Mouse (Mus musculus) cerebellum, adult 18-20 months (tissue): Measurements from ENCODE around the gene Nudt3.

Experiments used
- DNase-seq, 2 experiments: peaks; one replicate each; pipeline ENCODE4 v3.0.0; 2021

Gene Nudt3

DNA sequence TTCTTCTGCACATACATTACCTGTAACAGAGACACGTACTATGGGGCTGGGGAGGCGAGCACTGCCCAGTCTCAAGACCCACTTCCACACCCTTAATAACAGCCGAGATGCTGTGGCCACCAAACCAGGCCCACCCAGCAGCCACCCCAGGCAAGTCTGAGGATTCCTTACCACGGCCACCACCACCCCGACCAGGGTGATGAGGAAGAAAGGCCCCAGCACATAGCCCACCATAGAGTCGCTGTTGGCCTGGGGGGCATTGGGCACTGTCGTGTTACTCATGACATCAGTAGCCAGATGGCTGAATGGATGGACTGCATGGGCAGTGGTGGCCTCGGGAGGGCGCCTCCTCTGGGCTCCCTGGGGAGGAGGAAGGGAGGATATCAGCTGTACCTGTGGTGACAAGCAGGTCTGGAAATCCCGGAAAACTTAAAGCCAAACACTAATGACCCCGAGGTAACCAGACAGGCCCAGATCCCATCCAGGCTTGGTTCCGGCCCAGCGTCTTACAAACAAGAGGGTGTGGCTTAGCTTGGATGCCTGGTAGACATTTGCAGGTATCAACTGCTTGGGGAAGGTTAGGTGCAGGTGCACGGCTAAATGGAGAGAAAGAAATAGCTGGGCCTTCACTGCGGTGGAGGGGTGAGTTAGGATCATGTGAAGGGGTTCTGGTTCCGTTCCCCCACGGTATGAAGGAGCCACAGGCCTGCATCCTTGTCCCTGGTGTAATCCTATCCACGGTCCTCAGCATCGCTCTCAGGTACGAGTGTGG lies 58.7 kb downstream of the Nudt3 start:
- peak; percentile 49 to 62 for DNase-seq

DNA sequence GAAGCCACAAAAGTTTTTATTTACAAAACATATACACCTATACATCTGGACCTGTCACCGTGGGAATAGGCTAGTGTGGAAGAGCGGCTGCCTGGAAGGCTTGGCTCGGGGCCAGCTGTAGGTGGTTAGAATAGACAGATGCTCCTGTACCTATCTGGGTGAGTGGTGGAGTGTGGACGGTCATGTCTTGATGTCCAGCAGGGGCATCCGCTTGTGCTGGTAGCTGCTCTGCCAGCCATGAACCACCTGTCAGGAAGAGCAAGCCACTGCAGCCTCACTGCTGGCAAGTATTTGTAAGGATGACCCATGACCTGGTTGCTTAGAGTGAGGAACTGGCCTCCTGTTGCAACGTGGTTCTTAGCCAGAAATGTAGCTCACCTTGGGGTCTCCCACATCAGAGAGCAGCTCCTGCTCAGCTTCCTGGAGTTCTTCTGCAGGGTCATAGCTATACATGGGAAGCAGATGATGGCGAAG lies 59.5 kb downstream of the Nudt3 start:
- peak in 1 of 2 experiments; percentile 61 for DNase-seq

DNA sequence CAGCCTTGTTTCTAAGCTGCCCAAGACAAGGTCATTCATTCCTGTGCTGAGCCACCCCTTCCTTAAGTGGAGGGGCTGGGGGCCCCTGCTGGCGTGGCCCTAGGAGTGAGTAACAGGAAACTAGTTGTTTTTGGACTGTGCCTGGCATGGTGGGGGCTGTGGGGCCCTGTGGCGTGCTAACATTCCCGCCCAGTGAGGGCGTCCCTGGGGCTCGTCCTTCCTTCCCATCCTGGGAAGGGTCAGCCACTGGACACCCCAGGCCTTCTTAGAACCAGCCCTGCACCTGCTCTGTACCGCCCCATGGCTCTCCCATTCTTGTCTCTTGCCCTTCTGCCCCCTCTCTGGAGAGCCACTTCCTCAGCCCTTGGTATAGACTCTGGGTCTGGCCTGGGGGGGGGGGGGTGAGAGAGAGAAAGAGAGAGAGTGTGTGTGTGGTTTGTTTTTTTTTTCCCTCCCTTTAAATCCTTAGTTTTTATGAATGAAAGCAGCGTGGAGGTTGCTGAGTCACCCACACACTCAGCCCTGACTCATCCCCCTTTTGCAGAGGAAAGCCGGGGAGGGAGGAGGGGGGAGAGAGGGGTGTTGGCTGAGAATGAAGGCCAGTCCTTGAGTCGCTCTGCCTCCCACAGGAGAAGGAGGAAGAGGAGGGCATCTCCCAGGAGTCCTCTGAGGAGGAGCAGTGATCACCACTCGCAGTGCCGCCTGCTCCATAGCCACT lies 61.3 kb downstream of the Nudt3 start:
- DNase-seq, result peak in 1 of 2 experiments; percentile 47

DNA sequence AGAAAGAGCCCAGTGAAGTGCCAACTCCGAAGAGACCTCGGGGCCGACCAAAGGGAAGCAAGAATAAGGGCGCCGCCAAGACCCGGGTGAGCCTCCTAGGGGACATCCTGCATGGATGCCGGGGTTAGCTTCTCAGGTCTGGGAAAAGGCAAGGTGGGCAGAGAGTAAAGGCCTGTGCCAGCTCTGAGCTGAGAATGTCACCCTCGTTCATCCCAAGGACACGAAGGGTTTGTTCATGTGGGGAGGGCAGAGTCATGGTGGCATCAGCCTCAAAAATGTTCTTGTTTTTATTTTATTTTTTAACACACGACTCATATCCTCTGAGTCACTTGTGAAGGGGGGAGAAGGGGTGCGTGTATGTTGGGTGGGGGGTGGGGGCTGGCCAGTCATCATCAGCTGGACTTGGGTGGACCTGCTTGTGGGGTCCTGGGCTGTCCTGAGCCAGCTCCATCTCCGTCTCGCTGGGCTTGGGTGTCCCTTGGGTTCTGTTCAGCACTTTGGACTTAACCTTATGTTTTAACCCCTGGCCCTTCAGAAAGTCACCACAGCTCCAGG lies 62.3 kb downstream of the Nudt3 start:
- no peak for DNase-seq

DNA sequence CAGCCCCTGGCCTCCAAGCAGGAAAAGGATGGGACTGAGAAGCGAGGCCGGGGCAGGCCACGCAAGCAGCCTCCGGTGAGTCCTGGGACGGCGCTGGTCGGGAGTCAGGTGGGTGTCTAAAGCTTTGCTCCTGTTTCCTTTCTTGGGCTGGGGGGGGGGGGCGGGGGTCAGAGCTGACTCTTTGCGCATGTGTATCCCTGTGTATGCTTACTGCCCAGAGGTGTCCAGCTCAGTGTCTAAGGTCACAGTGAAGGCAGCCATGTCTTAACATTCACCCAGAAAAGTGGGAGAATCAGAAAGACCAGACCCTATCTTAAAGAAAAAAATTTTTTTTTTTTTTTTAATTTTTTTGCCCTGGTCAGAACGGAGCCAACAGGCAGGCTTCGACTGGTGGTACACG lies 63.7 kb downstream of the Nudt3 start:
- DNase-seq, result no peak

DNA sequence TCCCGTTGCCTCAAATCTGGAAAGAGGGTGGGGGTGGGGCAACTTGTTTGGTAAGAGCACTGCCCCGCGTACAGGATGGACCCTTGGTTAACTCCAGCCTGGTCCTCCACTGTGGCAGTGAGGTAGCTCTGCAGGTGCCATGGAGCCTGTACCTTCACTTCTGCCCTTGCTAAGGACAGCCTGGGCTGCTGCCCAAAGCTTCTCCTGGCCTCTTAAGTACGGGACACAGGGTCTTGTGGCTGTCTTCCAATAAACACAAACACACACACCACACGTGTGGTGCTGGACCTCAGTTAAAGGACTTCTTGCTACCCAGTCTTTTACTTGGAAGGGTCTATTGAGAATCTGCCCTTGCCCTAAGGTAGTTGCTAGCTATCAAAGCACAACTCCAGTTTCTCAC lies 64.5 kb downstream of the Nudt3 start:
- DNase-seq, result no peak

DNA sequence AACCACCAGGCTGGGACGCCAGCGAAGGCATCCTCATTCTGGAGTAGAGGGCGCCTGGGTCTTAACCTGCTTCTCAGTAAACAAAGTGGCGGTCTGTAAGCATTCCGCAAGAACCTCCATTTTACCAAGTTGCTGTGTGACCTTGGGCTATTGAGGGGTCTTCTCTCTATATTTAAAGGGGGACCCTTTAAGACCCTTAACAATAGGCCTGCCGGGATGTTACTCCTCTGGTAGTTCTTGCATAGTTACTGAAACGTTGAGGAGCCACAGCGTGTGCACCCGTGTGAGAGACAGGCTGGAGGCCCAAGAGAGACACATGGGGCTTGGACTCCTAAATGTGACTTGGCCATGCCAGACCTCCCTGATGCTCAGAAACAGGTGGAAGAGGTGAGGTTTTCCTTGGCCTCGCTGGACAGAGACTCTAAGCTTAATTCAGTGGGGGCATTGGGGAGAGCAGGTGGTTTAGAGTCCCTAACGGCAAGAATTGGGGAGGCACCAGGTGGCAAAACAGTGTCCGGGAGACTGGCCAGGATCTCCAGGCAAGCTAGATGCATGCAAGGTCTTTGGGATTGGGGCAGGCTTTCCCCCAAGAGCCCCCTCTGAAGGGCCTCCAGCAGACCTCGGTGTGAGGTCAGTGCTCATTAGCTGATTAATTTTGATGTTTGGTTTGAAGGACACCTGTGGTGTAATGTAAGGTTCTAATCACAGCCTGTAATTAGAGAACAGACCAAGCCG lies 65.2 kb downstream of the Nudt3 start:
- DNase-seq, result peak; percentile 72 to 79

DNA sequence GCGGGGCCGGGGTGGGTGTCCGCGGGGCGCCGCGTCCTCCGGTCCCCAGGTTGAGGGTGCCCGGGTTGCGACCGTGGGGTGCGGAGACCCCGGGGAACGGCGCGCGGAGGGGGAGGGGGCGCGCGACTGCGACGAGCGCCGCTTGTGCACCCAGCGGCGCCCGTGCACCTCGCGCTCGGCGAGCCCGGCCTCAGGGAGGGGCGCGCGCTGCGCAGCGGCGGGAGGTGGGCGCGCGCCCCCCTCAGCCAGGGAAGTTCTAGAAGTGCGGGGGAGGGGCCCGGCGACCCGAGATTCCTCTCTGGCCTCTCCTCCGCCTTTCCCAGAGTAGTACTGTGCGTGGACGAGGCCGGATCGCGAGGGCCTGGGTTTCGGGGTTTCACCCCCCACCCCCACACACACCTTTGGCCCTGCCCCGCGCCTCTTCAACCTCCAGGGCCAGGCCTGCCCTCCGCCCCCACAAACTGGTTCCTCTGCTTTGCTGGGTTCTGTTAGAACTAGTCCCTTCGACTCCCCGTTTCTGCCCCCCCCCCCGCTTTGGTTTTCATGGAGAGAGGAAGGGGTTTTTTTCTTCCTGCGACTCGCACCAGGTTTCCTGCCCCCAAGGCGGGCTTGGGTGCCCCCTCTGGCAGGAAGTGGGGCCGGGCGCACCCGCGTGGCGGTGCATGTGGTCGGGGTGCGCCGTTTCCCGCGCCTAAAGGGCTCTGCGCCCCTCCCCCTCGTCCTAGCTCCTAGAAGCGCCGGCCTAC lies 65.9 kb downstream of the Nudt3 start:
- peak; percentile 49 to 66 for DNase-seq

DNA sequence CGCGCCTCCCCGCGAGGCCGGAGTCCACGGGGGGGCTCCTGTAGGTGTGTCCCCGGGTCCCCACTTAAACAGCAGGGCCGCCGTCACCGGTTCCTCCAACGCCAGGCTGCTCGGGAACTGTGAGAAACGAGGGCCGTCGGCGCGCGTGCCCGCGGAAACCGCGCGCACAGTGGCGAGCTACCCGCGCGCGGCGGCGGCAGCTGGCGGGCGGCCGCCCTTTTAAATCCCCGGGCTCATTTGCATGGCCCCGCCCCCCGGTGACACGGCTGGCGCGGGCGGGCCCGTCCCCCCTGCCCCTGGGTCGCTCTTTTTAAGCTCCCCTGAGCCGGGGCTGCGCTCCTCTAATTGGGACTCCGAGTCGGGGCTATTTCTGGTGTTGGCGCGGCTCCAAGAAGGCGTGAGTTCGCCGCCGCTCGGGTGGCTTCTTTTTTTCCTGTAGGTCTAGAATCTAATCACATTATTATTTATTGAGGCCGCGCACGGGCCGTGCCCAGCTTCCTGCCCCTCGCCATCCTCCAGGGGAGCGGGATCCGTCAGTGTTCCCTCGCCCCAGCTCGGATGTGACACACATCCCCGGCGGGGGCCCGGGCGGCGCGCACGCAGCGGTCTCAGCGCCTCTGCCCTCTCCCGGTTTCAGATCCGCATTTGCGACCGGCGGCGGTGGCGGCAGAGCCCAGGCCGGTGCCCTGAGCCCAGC lies 66.8 kb downstream of the Nudt3 start, which contains the start of gene Hmga1:
Hmga1 (plus strand) TSS at position 183 of the 697 bp plus-strand sequence.
- DNase-seq, result peak; percentile 81 to 92

DNA sequence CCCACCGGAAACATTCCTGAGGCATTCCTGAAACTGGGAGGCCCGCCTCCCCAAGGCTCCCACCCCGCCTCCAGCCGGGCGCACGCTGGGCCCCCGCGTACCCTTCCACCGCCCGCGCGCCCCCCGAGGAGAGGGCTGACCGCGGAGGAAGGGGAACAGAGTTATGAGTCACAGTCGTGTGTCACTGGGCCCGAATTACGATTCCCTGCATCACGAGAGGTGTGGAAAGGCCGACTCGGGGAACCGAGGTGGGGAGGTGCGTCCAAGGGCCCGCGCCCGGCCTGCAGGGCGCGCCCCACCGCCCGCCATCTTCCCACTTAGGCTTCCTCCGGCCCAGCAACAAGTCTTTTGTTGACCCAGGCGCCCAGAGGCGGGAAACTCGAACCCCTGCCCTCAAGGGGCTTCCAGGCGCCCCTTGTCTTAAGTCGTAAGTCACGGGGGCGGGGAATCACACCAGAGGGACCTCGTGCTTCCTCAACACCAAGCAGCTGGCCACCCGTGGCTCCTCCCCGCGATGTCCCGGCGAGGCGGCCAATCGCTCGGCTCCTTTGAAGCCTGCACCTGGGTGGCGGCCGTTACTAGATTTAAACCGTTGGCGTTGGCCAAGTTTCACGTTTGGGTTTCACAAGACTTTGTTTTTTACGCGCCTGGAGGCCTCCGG lies 67.7 kb downstream of the Nudt3 start:
- peak in 1 of 2 experiments; percentile 45 for DNase-seq

DNA sequence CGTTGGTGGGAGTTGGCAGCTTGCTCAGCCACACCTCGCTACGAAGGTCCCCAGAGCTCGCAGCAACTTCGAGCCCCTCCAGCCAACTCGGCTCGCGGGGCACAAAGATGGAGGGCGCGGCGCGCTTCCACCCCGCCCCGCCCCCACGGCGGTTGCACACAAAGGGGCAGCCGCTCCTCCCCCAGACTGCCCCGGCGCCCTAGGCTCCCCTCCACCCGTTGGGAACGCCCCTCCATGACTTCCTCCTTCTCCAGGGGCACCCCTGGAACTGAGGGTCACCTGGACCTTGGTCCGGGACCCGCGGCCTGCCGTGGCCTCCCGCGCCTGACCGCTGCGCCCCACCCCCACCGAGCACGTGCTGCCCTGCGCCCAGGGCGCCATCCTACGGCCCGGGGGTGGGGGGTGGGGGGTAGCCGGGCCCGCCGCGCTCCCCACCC lies 68.2 kb downstream of the Nudt3 start:
- no peak for DNase-seq

DNA sequence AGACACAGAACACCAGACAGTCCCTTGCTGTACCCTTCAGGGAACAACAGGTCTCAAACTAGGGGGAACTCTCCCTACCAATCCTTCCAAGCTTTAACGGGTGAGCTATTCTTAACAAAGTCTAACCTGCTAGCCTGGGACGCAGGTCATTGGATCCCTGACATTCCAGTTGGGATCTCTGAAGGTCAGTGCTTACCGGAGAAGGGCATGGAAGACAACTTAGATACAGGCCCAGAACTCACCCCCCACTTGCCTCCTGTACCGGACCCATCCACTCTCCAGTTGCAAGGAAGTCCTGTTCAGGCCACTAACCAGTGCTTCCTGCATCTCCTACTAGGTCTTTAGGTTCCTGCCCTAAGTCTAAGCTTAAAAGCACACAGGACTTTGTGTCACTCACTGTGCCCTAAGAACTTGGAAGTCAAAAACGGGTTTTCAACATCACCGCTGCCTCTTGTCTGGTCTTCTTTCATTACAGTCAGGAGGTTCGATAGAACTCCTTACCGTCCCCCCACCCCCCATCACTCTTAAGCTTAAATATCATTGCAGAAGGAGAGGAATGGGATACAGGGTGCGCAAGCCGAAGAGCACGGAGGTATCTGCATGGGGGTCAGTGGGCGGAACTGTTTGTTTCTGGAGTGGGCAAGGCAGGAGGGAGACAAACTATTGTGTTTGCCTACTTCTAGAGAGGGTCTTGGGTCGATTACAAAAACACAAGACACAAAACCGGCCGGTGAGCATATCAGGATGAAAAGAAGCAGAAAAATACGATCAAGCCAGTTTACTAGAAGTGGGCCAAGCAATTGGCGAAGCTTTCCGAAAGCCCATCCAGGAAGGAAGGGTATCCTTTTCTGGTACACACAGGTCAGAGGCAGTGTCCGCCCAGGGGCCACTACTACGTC lies 69.0 kb downstream of the Nudt3 start:
- no peak for DNase-seq

DNA sequence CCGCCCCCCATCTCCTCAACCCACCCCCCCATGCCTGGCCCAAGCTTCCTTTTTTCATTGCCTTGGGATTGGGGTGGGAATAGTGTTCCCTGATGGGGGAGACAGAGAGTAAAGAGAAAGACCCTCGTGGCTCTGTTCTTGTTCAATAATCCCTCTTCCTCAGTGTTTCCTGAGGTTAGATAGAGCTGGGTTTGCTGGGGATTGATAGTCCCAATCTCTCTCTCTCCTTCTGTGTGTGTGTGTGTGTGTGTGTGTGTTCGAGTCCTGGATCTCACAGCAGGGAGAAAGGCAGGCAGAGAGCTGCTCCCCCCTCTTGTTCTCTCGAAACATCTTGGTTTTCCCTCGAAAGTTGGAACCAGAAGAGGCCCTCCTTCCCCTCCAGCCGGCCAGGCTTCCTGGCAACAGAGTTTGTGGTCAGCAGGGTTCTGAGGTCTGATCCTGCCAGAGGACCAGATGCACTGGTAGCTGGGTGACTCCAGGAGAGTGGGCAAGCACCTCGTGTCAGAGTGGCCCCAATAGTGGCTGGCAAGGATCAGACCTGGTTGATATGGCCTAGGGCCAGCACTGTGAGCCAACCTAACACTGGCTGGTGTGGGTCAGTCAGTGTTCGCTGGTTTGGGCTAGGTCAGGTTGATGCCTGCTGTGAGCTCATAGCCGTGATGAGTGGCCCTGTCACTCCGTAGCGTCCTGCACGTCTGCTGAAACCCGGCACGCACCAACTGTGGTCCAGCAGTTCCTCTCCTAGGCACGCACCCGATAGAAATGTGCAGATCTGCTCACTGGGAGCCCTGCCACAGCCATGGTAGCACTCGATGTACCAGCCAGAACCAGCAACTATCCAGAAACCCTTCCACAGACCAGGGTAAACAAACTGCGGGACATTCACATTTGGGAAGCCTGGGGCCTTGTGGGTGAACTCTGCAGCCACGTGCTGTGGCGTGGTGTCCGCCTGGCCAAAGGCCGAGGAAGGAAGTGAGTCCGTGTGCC lies 70.8 kb downstream of the Nudt3 start:
- DNase-seq, result peak; percentile 47 to 49

DNA sequence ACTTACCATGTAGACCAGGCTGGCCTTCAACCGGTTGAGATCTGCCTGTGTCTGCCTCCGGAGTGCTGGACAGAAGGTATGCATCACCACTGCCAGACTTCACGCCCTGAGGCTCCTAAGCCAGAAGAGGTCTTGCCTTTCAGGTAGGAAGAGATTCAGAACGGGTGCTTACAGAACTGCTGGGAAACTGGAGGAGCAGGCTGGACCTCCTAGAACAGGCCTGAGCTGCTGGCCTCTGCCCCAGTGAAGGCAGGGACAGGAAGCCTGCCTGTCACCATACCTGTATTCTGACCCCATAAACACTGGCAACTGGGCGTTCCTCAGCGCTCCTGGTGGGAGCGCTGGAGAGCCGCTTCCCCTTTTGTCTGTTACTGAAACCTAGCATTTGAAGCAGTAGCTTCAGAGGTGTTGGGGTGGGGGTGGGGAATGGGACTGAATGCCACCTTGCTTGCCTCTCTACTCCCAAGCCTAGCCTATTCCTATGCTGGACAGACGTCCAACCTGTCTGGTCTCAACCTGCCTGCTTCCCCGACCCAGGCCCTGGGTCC lies 71.8 kb downstream of the Nudt3 start:
- no peak for DNase-seq

DNA sequence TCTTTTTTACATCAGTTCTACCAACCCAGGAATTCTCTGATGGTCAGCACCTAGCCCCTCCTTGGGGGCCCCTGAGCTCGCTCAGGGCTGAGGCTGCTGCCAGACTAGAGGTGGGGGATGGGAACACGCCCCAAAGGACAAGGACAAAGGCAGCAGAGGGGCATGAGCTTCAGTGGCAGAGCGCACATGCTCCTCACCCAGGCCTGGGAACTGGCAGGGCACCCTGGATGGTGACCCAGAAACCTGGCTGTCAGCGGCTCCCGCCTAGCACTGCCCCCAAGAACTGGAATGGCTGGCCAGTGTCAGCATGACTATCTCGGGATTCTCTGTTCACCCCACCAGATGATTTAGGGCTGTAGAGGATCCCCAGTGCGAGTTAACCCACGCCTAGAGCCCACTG lies 74.1 kb downstream of the Nudt3 start:
- no peak for DNase-seq

DNA sequence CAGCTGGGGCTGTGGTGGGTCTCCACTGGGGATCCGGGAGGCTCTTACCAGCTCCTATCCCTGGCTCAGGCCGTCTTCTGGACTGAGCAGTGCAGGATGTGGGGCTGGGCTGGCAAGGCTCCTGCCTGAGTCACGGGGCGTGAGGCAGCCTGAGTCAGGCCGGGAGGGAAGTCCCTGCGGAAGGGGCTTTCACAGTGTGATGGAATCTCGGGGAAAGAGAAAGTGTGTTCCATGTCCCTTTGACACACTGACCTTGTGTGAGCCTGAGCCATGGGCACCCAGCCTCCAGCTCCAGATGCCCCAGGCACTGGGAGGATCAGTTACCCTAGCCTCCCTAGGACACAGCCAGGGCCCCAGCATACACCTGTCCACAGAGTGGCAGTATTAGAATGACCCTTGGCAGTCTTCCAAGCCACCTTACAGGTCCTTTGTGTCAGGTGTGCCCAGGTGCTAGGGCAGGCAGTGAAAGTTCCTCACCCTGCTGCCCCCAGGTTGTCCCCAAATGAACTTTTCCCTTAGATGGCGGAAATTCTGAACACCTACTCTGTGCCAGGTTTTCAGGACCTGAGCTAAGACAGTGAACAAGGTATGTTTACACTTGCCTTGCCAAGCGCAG lies 75.9 kb downstream of the Nudt3 start:
- DNase-seq, result no peak

DNA sequence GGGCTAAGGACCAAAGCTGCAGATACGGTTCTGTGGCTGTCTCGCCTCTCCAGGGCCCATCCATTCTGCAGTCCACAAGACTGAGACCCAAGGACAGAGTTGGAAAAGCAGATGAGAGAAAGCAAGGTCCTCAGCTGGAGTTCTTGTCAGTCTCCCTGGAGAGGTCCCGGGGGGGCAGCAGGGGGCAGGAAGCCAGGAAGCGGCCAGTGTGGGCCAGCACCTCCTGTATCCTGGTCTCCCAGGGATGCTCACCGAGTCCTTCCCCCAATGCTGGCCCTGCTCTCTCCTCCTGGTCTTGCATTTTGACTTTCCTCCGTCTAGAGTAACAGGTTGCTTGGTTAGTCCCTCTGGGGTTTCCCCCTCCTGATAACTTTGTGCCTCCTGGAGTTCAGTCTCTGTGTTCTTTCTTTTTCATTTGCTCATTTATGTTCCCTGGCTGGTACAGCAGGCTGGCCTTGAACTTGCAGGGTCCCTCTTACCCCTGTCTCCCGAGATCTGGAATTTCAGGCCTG lies 76.7 kb downstream of the Nudt3 start:
- no peak for DNase-seq

DNA sequence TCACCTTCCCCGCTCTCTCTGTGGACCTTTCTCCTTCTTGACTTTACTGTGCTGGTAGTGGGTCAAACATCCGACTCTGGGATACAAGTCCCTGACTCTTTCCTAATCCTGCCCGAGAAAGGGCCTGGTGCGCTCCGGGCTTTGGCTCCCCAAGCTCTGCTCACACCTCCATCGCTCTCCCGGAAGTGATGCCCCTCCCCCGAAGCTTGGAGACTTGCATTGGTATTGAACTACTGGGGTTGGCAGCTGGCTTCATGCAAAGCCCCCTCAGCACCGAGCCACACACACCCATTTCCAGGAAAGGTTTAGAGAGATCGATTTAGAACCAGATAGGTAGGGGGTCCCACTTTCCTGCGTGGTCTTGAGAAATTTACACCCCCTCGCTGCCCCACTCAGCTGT lies 77.3 kb downstream of the Nudt3 start:
- no peak for DNase-seq
